Mouse (Mus musculus): ENCODE measurements at regions not wholly inside any gene's neighbourhood (a gene's known extent, or its start where the extent isn't known, plus 50 kb on each side); places are given as distances from the start of the nearest gene placed in this dataset.

DNA sequence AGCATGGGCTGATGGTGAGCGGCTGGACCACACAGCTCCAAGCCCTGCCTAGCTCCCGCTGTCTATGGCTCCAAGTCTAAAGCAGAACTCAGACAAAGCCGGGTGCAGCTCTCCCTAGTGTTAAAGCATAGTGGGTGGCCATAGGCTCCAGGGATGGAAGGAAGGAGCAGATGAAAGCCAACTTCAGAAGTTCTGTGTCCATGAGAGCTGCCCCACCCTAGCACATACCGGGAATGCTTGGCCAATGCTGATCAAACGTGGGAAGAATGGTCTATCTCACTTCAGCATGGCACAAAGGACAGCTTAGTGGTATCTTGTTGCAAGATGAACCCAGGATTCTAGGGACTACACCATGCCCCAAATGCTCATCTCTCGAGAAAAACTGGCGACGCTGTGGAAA, 55.5 kb upstream of the Ssx2ip start:
- 87% methylated on average over 8 of the region's 8 CpGs for WGBS
- H3K4me2 ChIP-seq (replicated peaks) = no peak overlapping the region

DNA sequence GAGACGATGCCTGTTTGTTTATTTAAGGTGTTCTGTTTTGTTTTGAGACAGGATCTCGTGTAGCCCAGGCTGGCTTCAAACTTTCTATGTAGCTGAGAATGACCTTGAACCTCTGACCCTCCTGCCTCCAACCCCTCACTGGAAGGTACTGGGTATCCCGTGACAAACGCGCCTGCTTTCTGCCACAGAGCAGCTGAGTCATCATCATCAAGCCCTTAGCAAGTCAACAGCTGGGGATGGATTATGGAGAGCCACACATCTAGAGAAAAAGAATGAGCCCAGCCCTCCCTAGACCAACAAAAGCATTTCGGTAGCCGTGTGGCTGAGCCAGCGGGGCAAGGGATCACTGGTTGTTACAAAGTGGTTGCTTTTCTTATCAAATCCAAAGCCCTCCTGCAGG, 55.0 kb upstream of the Ssx2ip start:
- Histone ChIP-seq H3K27ac (replicated peaks) (no peak overlapping the region), H3K4me2 (replicated peaks) (no peak overlapping the region), H3K27me3 (no peaks in the 10 kb centered on the region), H3K36me3 (no peaks in the 10 kb centered on the region), H3K4me3 (no peak overlapping the region), H3K9ac (replicated peaks) (no peak overlapping the region), H3K9me3 (no peaks in the 10 kb centered on the region), H3K4me1 (peaks cover 15% of the 10 kb centered on the region)
- ATAC-seq (replicated peaks) = no peak
- 81% methylated on average over 8 of the region's 8 CpGs for WGBS

More for the DNA sequence above, 55.5 kb upstream of the Ssx2ip start:
- ATAC-seq (replicated peaks) = no peak
- Histone ChIP-seq H3K9me3 (no peaks in the 10 kb centered on the region), H3K4me3 (no peak overlapping the region), H3K36me3 (no peaks in the 10 kb centered on the region), H3K27ac (replicated peaks) (no peak overlapping the region), H3K4me1 (peaks cover 15% of the 10 kb centered on the region), H3K9ac (replicated peaks) (no peak overlapping the region), H3K27me3 (no peaks in the 10 kb centered on the region)

DNA sequence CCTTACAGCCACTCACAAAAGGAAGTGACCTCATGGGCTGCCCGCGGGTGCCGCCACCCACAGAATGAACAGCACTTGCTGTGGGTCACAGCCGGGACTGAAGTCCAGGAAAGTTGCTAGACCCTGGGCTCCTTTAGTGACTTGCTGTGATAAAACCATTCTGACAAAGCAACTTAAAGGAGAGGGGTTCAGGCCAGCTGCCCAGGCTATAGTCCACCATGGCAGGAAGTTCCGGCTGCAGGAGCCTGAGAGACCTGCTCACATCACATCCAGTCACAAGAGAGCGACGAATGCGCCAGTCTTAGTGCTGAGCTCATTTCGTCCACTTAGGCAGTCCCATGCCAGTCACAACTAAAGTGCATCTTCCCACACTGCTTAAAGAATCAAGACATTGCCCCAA, 54.3 kb upstream of the Ssx2ip start:
- Histone ChIP-seq H3K36me3 (no peaks in the 10 kb centered on the region), H3K9me3 (no peaks in the 10 kb centered on the region), H3K4me2 (replicated peaks) (no peak overlapping the region), H3K27ac (replicated peaks) (no peak overlapping the region), H3K27me3 (no peaks in the 10 kb centered on the region), H3K4me1 (peaks cover 8% of the 10 kb centered on the region; the same call in 1 of the 2 replicates), H3K4me3 (no peak overlapping the region), H3K9ac (replicated peaks) (no peak overlapping the region)
- whole genome bisulfite sequencing = 97% methylated on average over 9 of the region's 9 CpGs
- ATAC-seq (replicated peaks) = no peak

DNA sequence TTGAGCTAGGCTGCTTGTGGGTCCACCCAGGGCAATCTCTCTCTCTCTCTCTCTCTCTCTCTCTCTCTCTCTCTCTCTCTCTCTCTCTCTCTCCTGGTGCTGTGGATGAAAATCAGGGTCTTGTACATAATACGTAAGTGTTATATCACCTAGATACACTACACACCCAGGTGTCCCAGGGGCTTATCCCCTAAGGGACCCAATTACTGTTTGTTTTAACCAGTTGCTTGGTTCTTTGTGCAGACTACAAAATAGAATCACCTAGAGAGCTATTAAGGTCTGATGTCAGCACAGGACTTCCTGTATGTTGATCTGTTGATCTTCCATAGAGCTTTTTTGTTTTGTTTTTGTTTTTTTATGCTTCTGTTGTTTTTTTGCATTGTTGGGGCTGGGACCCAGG, 53.0 kb upstream of the Ssx2ip start:
- no peak for ATAC-seq (replicated peaks)
- H3K27ac ChIP-seq (replicated peaks) = no peak overlapping the region
- H3K9me3 ChIP-seq = no peaks in the 10 kb centered on the region
- no peaks in the 10 kb centered on the region for H3K36me3 ChIP-seq
- no peak overlapping the region for H3K4me3 ChIP-seq
- WGBS = 100% methylated on average over 1 of the region's 1 CpGs
- no peak overlapping the region for H3K4me2 ChIP-seq (replicated peaks)
- H3K4me1 ChIP-seq = no peaks in the 10 kb centered on the region
- no peaks in the 10 kb centered on the region for H3K27me3 ChIP-seq
- no peak overlapping the region for H3K9ac ChIP-seq (replicated peaks)

DNA sequence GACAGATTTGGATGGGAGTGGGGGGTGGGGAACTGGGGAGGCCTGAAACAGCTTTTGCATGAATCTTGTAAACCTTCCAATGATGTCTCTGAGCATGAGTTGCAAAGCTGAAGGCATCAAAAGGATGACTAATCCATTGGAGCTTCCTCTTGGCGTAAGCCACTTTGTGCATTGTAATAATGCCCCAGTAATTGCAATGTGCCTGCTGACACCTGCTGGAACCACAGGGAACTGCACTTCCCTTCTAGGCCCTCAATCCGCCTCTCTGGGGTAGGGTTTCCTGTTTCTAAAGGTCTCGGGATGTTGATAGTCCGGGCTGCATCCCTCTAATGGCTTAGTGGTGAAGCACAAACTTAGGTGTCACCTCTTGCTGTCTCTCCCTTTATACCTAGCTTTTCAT, 52.3 kb upstream of the Ssx2ip start:
- Histone ChIP-seq H3K9ac (replicated peaks) (no peak overlapping the region), H3K9me3 (no peaks in the 10 kb centered on the region), H3K4me3 (no peak overlapping the region), H3K36me3 (no peaks in the 10 kb centered on the region), H3K27ac (replicated peaks) (no peak overlapping the region), H3K27me3 (no peaks in the 10 kb centered on the region), H3K4me2 (replicated peaks) (no peak overlapping the region), H3K4me1 (no peaks in the 10 kb centered on the region)
- no peak for ATAC-seq (replicated peaks)
- WGBS = 91% methylated on average over 4 of the region's 4 CpGs

DNA sequence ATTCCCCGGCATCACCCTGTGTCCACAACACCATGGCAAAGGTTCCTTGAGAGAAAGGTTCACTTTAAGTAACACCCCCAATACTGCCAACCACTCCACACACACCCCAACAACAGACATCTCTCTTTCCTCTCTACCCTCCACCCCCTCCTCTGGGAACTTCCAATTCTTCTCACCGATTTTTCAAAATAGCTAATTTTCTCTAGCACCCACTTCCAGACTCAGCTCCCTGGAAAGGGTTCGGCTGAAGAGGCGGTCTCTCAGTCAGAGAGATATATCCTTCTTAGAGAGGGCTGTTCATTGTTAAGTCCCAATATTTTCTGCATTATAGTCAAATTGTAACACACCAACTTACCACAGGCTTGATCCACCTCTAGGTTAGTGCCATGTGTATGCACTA, 50.5 kb upstream of the Ssx2ip start:
- no peak for ATAC-seq (replicated peaks)
- H3K9ac ChIP-seq (replicated peaks) = no peak overlapping the region
- 94% methylated on average over 4 of the region's 4 CpGs for WGBS
- H3K4me3 ChIP-seq = no peak overlapping the region
- H3K9me3 ChIP-seq = no peaks in the 10 kb centered on the region
- no peak overlapping the region for H3K4me2 ChIP-seq (replicated peaks)
- H3K36me3 ChIP-seq = no peaks in the 10 kb centered on the region
- no peak overlapping the region for H3K27ac ChIP-seq (replicated peaks)
- H3K4me1 ChIP-seq = no peaks in the 10 kb centered on the region
- H3K27me3 ChIP-seq = no peaks in the 10 kb centered on the region
